Mouse (Mus musculus) ES-E14 (cell line): ENCODE data around the gene Trnt1. TPM values are rescaled to one million over a fixed set of nuclear protein-coding genes. Genes with fewer than 3 reads are reported as not detected.

Source experiments
- DNase-seq: peaks from one replicate; pipeline ENCODE4 v3.0.0-alpha.2; 2013; ENCODE audit warnings: low read depth, low spot score
- H3K27ac ChIP-seq: 2 replicates; pipeline ENCODE4 v1.5.1; 2012; ENCODE audit warnings: low read depth, mild to moderate bottlenecking, low read length, moderate library complexity, mixed read lengths; ENCODE audit not compliant: poor library complexity, insufficient read depth, severe bottlenecking
- H3K36me3 ChIP-seq: 2 replicates; pipeline ENCODE4 v1.6.1; 2012; ENCODE audit warnings: mild to moderate bottlenecking, low read length, moderate library complexity, mixed read lengths; ENCODE audit not compliant: control insufficient read depth, poor library complexity, insufficient read depth, severe bottlenecking
- H3K4me1 ChIP-seq, 2 experiments: fragments of 150-350 bp in 1 of 2; sonication (generic) in 1 of 2; 2 replicates each; pipeline ENCODE4 v1.6.1; 2012; ENCODE audit warnings: low read length in 2 of 2, mild to moderate bottlenecking in 1 of 2, mixed read lengths in 1 of 2; ENCODE audit not compliant: control insufficient read depth in 2 of 2, insufficient read depth in 2 of 2, poor library complexity in 1 of 2
- H3K4me3 ChIP-seq, 2 experiments: fragments of 150-350 bp in 1 of 2; sonication (generic) in 1 of 2; 2 replicates each; pipeline ENCODE4 v1.5.1; 2012; ENCODE audit warnings: low read length in 2 of 2, low read depth in 1 of 2, mild to moderate bottlenecking in 1 of 2, mixed read lengths in 1 of 2; ENCODE audit not compliant: insufficient read depth in 1 of 2, poor library complexity in 1 of 2, severe bottlenecking in 1 of 2
- H3K9ac ChIP-seq: 2 replicates; pipeline ENCODE4 v1.6.1; 2012; ENCODE audit warnings: low read depth, mild to moderate bottlenecking, low read length, mixed read lengths; ENCODE audit not compliant: poor library complexity, insufficient read depth, severe bottlenecking
- H3K9me3 ChIP-seq: fragments of 150-350 bp; sonication (generic); 2 replicates; pipeline ENCODE4 v1.6.1; 2012; ENCODE audit warnings: low read depth, mild to moderate bottlenecking, low read length; ENCODE audit not compliant: control insufficient read depth, insufficient read depth
- CHD2 ChIP-seq: IDR thresholded peaks from 2 replicates; pipeline ENCODE4 v1.6.1; 2014; ENCODE audit warnings: mild to moderate bottlenecking, low read depth, low read length, inconsistent platforms
- HCFC1 ChIP-seq: IDR thresholded peaks from 2 replicates; pipeline ENCODE4 v1.6.1; 2012; ENCODE audit warnings: low read length, inconsistent platforms, borderline replicate concordance; ENCODE audit not compliant: insufficient read depth
- MAFK ChIP-seq: IDR thresholded peaks from 2 replicates; pipeline ENCODE4 v1.6.1; 2014; ENCODE audit warnings: mild to moderate bottlenecking, low read depth, low read length, inconsistent platforms; ENCODE audit not compliant: insufficient read depth
- ZC3H11A ChIP-seq: IDR thresholded peaks from 2 replicates; pipeline ENCODE4 v1.6.1; 2012; ENCODE audit warnings: low read depth, mild to moderate bottlenecking, inconsistent platforms, low read length, borderline replicate concordance
- ZNF384 ChIP-seq: IDR thresholded peaks from 2 replicates; pipeline ENCODE4 v1.6.1; 2012; ENCODE audit warnings: low read depth, low read length, inconsistent platforms
- in situ Hi-C, 2 experiments: fragments of 600-800 bp; cut with MboI; formaldehyde crosslinking; loops; one replicate each; pipeline ENCODE4 v1.15.1; 2025; ENCODE audit warnings: low sequenced_read_pairs in 2 of 2, inconsistent platforms in 1 of 2; ENCODE audit not compliant: unreplicated experiment in 2 of 2
- total RNA-seq: library from RNA; depleted of rRNA; stranded (reverse); fragments of 300-350 nt; gene quantifications from 2 replicates; pipeline ENCODE4 v1.2.3, GENCODE M21; 2012

The Trnt1 gene
- total RNA-seq, 1 experiment, result 72.9 TPM

DNA sequence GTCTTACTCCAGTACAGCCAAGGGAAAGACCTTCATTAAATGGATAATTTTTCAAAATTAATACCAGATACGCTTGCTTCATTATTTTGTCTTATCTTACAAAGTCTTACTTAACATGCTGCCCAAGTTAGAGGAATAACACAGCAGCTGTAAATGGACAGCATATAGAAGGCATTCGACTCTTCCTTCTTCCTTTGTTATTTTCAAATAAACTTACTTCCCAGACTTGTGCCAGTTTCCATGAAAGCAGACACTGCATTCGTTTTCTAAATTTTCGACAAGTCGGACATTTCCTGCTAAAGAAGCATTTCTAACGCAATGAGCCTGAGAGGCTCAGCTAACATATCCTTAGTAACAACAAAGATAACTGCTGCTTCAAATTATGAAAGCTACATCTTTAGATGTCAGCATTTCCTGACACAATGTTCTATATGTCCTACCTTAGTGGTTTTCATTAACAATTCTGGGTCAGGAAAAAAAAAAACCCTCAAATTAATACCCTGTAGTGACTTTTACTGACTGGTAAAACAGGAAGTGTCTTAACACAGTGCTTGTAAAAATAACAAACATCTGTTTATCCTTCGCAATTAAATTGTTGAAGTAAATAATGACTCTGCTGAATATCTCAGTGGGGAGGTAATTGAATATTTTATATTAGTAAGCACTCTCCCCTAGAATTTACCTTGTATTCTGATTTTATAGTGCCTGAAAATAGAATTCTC lies 23.1 kb upstream of the Trnt1 start:
- no peaks in the 10 kb centered on the region for H3K4me1 ChIP-seq
- TF ChIP-seq HCFC1 (no peak), ZNF384 (no peak), CHD2 (no peak), ZC3H11A (no peak), MAFK (no peak)

DNA sequence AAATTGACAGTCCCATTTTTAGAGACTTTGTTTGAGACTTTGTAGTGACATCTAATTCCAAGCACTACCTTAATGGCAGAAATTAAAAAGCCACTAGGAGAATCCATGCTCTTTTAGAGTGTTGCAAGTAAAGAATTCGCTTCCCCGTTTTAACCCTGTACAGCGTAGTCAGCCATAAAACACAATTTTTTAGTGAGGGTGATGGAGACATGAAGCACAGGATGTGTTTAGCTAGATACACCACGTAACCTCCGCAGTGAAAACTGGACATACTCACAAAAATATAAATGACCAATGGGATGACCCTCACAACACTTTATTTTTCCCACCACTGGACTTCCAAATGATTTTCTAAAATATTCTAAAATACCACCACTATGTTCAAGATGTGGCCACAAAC lies 21.7 kb upstream of the Trnt1 start:
- in situ Hi-C loops, result no loop called here
- TF ChIP-seq HCFC1 (no peak), ZC3H11A (no peak)

More for the DNA sequence above, 23.1 kb upstream of the Trnt1 start:
- no peak overlapping the region for H3K27ac ChIP-seq
- H3K9me3 ChIP-seq, result no peaks in the 10 kb centered on the region
- in situ Hi-C loops, result no loop called here
- no peak overlapping the region for H3K9ac ChIP-seq
- DNase-seq, result no peak
- H3K4me3 ChIP-seq, result no peak overlapping the region
- no peaks in the 10 kb centered on the region for H3K36me3 ChIP-seq

DNA sequence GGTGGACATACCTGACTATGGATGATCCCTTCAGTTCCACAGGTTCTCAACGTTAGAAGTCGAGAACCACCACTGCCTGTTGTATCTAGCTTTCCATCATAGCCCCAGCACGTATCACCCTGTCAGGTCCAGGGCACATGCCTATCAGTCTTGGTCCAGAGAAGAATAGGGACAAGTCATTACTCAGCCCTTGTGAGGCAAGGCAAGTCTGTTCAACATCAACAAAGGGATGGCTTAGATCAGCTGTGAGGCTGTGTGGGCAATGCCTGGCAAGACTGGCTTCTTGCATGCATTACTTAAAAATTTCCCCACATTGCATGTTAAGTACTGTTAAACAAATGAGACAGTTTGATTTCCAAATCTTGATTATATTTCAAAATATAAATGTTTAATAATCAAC lies 21.1 kb upstream of the Trnt1 start:
- no peaks in the 10 kb centered on the region for H3K9me3 ChIP-seq
- no peak for TF ChIP-seq ZNF384
- TF ChIP-seq CHD2, result no peak
- no peak for TF ChIP-seq ZC3H11A
- TF ChIP-seq MAFK, result no peak
- no peak for TF ChIP-seq HCFC1
- no peak for DNase-seq
- H3K4me3 ChIP-seq, result no peak overlapping the region
- H3K9ac ChIP-seq, result no peak overlapping the region
- in situ Hi-C loops, result no loop called here
- no peaks in the 10 kb centered on the region for H3K36me3 ChIP-seq
- H3K27ac ChIP-seq, result no peak overlapping the region
- H3K4me1 ChIP-seq, result no peaks in the 10 kb centered on the region

More for the DNA sequence above, 21.7 kb upstream of the Trnt1 start:
- Histone ChIP-seq H3K9ac (no peak overlapping the region), H3K4me3 (no peak overlapping the region), H3K27ac (no peak overlapping the region), H3K4me1 (no peaks in the 10 kb centered on the region), H3K36me3 (no peaks in the 10 kb centered on the region), H3K9me3 (no peaks in the 10 kb centered on the region)
- DNase-seq, result no peak

DNA sequence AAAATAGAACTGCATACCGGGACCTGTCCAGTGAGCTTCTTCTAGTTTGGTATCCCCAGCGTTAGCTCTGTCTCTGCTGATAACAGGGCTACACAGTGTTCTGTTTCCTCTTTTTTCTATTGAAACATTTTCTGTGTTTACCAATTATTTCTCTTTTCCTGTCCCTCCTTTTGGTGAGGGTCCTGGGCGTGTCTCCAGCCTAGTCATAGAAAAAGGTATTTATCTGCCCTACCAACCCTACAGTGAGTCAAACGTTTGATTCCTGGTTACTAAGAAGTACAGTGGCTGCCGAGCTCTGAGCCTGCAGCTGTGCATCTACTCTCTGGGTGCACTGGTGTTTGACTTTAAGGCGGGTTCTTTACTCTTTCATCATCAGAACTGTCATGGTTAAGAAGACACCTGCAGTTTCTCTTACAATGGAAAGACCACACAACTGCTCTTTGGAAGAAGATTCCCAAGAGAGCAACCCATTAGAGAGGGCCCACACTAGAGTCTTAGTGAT lies 20.0 kb upstream of the Trnt1 start, which contains the start of gene Il5ra:
Gene Il5ra (minus strand): TSS at position 151 of the 502 bp plus-strand sequence.
- no peaks in the 10 kb centered on the region for H3K36me3 ChIP-seq
- H3K9ac ChIP-seq, result no peak within 1 kb of the TSS
- no peak within 1 kb of the TSS for H3K27ac ChIP-seq
- in situ Hi-C loops, result no loop called here
- no peak for DNase-seq
- TF ChIP-seq ZNF384 (no peak), CHD2 (no peak), ZC3H11A (no peak), MAFK (no peak), HCFC1 (no peak)
- H3K9me3 ChIP-seq, result no peaks in the 10 kb centered on the region
- H3K4me3 ChIP-seq, result no peak within 1 kb of the TSS
- H3K4me1 ChIP-seq, result no peaks in the 10 kb centered on the region
